Mouse (Mus musculus) stomach, embryonic 14.5 days (tissue): ENCODE measurements around the gene Tmed11. TPM values are rescaled to one million over a fixed set of nuclear protein-coding genes. Genes with fewer than 3 reads are reported as not detected.
"Not testable (repeated sequence)": the region's sequence is repeated elsewhere in the genome, so short reads cannot be mapped to it uniquely, and the experiment has no call there.

ENCODE experiments used
- ATAC-seq: fragments of 200-750 bp; cut with Nextera tagmentation; 2 replicates; pipeline ENCODE4 v1.8.0; 2017; ENCODE audit warnings: low read depth, moderate TSS enrichment; ENCODE audit not compliant: insufficient number of reproducible peaks, insufficient read depth, low FRiP score
- H3K27ac ChIP-seq: fragments of 300-500 bp; sonication (generic); 2 replicates; pipeline ENCODE4 v1.5.1; 2014; ENCODE audit warnings: mild to moderate bottlenecking, low read length, moderate library complexity, mixed read lengths
- H3K27me3 ChIP-seq: fragments of 300-500 bp; sonication (generic); 2 replicates; pipeline ENCODE4 v1.6.1; 2014; ENCODE audit warnings: low read length, control low read depth, mixed read lengths; ENCODE audit not compliant: control insufficient read depth, insufficient read depth
- H3K36me3 ChIP-seq: fragments of 300-500 bp; sonication (generic); 2 replicates; pipeline ENCODE4 v1.6.1; 2014; ENCODE audit warnings: mild to moderate bottlenecking, control low read depth, low read length, moderate library complexity, mixed read lengths; ENCODE audit not compliant: control insufficient read depth, insufficient read depth
- H3K4me1 ChIP-seq: fragments of 300-500 bp; sonication (generic); 2 replicates; pipeline ENCODE4 v1.6.1; 2014; ENCODE audit warnings: low read length, control low read depth, mixed read lengths; ENCODE audit not compliant: control insufficient read depth, insufficient read depth
- H3K4me2 ChIP-seq: fragments of 300-500 bp; sonication (generic); replicated peaks from 2 replicates; pipeline ENCODE4 v1.6.1; 2014; ENCODE audit warnings: low read depth, low read length, control low read depth
- H3K4me3 ChIP-seq: fragments of 300-500 bp; sonication (generic); 2 replicates; pipeline ENCODE4 v1.5.1; 2014; ENCODE audit warnings: low read depth, low read length, control low read depth
- H3K9ac ChIP-seq: fragments of 300-500 bp; sonication (generic); replicated peaks from 2 replicates; pipeline ENCODE4 v1.6.1; 2014; ENCODE audit warnings: low read depth, mild to moderate bottlenecking, control low read depth, low read length, moderate library complexity, mixed read lengths
- H3K9me3 ChIP-seq: fragments of 300-500 bp; sonication (generic); 2 replicates; pipeline ENCODE4 v1.6.1; 2016; ENCODE audit warnings: low read depth, low read length, control low read depth; ENCODE audit not compliant: control insufficient read depth
- WGBS: fragments of 180-500 bp; shearing (Covaris S2); extraction: QIAGEN DNeasy Blood & Tissue Kit; methylation state at CpG from one replicate; pipeline ENCODE4 v1.1.7; 2014; 5-methylcytosine and 5-hydroxymethylcytosine counted together
- polyA plus RNA-seq: library from polyadenylated mRNA; unstranded; fragments of >200 nt; fragmentation: Nextera tagmentation; extraction: Ambion mirVana; gene quantifications from 2 replicates; pipeline ENCODE4 v1.2.1, GENCODE M21; 2014

Gene Tmed11
- polyA plus RNA-seq, result not detected in 2 replicates

GRCm38 (mm10) chr5:108795263-108795662 lies at the start of gene Tmed11:
TSS of gene Tmed11 (minus strand) at chr5:108795363.
- H3K36me3 ChIP-seq, H3K9ac ChIP-seq: not testable (repeated sequence)
- WGBS, result 75% methylated on average over 2 of the region's 2 CpGs

GRCm38 (mm10) chr5:108836156-108836555 lies 41.0 kb upstream of the Tmed11 start:
- H3K4me3 ChIP-seq, result no peak overlapping the region
- H3K9me3 ChIP-seq, result no peaks in the 10 kb centered on the region
- WGBS, result 71% methylated on average over 1 of the region's 1 CpGs
- H3K4me1 ChIP-seq, result no peaks in the 10 kb centered on the region
- H3K9ac ChIP-seq, result no peak overlapping the region
- no peak overlapping the region for H3K27ac ChIP-seq
- H3K4me2 ChIP-seq, result no peak overlapping the region
- no peaks in the 10 kb centered on the region for H3K36me3 ChIP-seq
- H3K27me3 ChIP-seq, result no peaks in the 10 kb centered on the region
- no peak for ATAC-seq

More at GRCm38 (mm10) chr5:108795263-108795662, at the start of gene Tmed11:
- H3K4me1 ChIP-seq, ATAC-seq, H3K4me2 ChIP-seq, H3K27ac ChIP-seq, H3K4me3 ChIP-seq, H3K9me3 ChIP-seq, H3K27me3 ChIP-seq: not testable (repeated sequence)

- H3K9ac ChIP-seq, result no peak overlapping the region
- WGBS, result 73% methylated on average over 2 of the region's 2 CpGs
- H3K4me2 ChIP-seq, result no peak overlapping the region
- no peak overlapping the region for H3K27ac ChIP-seq
- H3K4me3 ChIP-seq, result no peak overlapping the region
- H3K4me1 ChIP-seq, result no peaks in the 10 kb centered on the region
- no peaks in the 10 kb centered on the region for H3K9me3 ChIP-seq
- no peaks in the 10 kb centered on the region for H3K27me3 ChIP-seq
- no peaks in the 10 kb centered on the region for H3K36me3 ChIP-seq
- no peak for ATAC-seq
Observed at GRCm38 (mm10) chr5:108823276-108823675, 28.1 kb upstream of the Tmed11 start.

GRCm38 (mm10) chr5:108808750-108809149 lies 13.6 kb upstream of the Tmed11 start, which contains the start of gene Vmn2r8:
TSS of gene Vmn2r8 (minus strand) at chr5:108808850.
- not testable (repeated sequence) for H3K27me3 ChIP-seq, H3K9ac ChIP-seq, H3K36me3 ChIP-seq, H3K4me3 ChIP-seq, H3K27ac ChIP-seq, H3K4me1 ChIP-seq, H3K4me2 ChIP-seq, H3K9me3 ChIP-seq, ATAC-seq
- WGBS, result 60% methylated on average over 2 of the region's 2 CpGs

- WGBS, result 16% methylated on average over 1 of the region's 1 CpGs
- no peak for ATAC-seq
Observed at GRCm38 (mm10) chr5:108803646-108804045, 8.5 kb upstream of the Tmed11 start.

GRCm38 (mm10) chr5:108790385-108790784 lies 4.8 kb downstream of the Tmed11 start:
- H3K9ac ChIP-seq, H3K4me1 ChIP-seq, H3K27me3 ChIP-seq, H3K9me3 ChIP-seq, H3K4me3 ChIP-seq, ATAC-seq, H3K36me3 ChIP-seq, H3K4me2 ChIP-seq, H3K27ac ChIP-seq: not testable (repeated sequence)
- WGBS, result 35% methylated on average over 1 of the region's 1 CpGs

More at GRCm38 (mm10) chr5:108803646-108804045, 8.5 kb upstream of the Tmed11 start:
- H3K27ac ChIP-seq, result no peak overlapping the region
- H3K36me3 ChIP-seq, result no peaks in the 10 kb centered on the region
- H3K4me3 ChIP-seq, result no peak overlapping the region
- H3K4me1 ChIP-seq, result no peaks in the 10 kb centered on the region
- no peak overlapping the region for H3K4me2 ChIP-seq
- no peak overlapping the region for H3K9ac ChIP-seq
- H3K9me3 ChIP-seq, result no peaks in the 10 kb centered on the region
- H3K27me3 ChIP-seq, result no peaks in the 10 kb centered on the region

- H3K27ac ChIP-seq, result no peak within 1 kb of the TSS
- no peak within 1 kb of the TSS for H3K4me2 ChIP-seq
- H3K27me3 ChIP-seq, result no peaks in the 10 kb centered on the region
- WGBS, result 70% methylated on average over 40 of the region's 40 CpGs
- no peak for ATAC-seq
- no peak within 1 kb of the TSS for H3K4me3 ChIP-seq
- H3K36me3 ChIP-seq, result no peaks in the 10 kb centered on the region
- H3K9me3 ChIP-seq, result no peaks in the 10 kb centered on the region
- no peaks in the 10 kb centered on the region for H3K4me1 ChIP-seq
- no peak within 1 kb of the TSS for H3K9ac ChIP-seq
Observed at GRCm38 (mm10) chr5:108774630-108775306, 20.4 kb downstream of the Tmed11 start, which contains the start of gene Rnf212. TSS of gene Rnf212 (minus strand) at chr5:108774982.

GRCm38 (mm10) chr5:108760002-108760401 lies 35.2 kb downstream of the Tmed11 start:
- no peak overlapping the region for H3K9ac ChIP-seq
- no peak overlapping the region for H3K4me2 ChIP-seq
- no peaks in the 10 kb centered on the region for H3K36me3 ChIP-seq
- no peaks in the 10 kb centered on the region for H3K4me1 ChIP-seq
- H3K9me3 ChIP-seq, result no peaks in the 10 kb centered on the region
- no peak overlapping the region for H3K27ac ChIP-seq
- H3K4me3 ChIP-seq, result no peak overlapping the region
- ATAC-seq, result no peak
- H3K27me3 ChIP-seq, result no peaks in the 10 kb centered on the region
- 80% methylated on average over 2 of the region's 2 CpGs for WGBS

- H3K36me3 ChIP-seq, result no peaks in the 10 kb centered on the region
- no peak overlapping the region for H3K27ac ChIP-seq
- 61% methylated on average over 3 of the region's 3 CpGs for WGBS
- H3K27me3 ChIP-seq, result no peaks in the 10 kb centered on the region
- no peak overlapping the region for H3K4me3 ChIP-seq
- H3K4me2 ChIP-seq, result no peak overlapping the region
- ATAC-seq, result no peak
- H3K9ac ChIP-seq, result no peak overlapping the region
- no peaks in the 10 kb centered on the region for H3K9me3 ChIP-seq
- H3K4me1 ChIP-seq, result no peaks in the 10 kb centered on the region
Observed at GRCm38 (mm10) chr5:108758396-108758795, 36.8 kb downstream of the Tmed11 start.
